Mouse (Mus musculus) bone marrow macrophage, adult 2 months (primary cell): ENCODE measurements at regions not wholly inside any gene's neighbourhood (a gene's known extent, or its start where the extent isn't known, plus 50 kb on each side); places are given as distances from the start of the nearest gene placed in this dataset.

Experiments used
- CTCF ChIP-seq: IDR thresholded peaks from 2 replicates; pipeline ENCODE4 v1.5.1; 2012; ENCODE audit warnings: low read depth, mild to moderate bottlenecking, low read length, moderate library complexity
- POLR2A ChIP-seq: IDR thresholded peaks from 2 replicates; pipeline ENCODE4 v1.6.1; 2012; ENCODE audit warnings: mild to moderate bottlenecking, low read depth, low read length, borderline replicate concordance

GRCm38 (mm10) chr12:26885831-26886634 is 417.0 kb downstream of the Cmpk2 start:
- TF ChIP-seq CTCF (no peak), POLR2A (no peak)
